Mouse (Mus musculus) liver, embryonic 14.5 days (tissue): ENCODE measurements around the gene Eomes.

ENCODE experiments used
- CTCF ChIP-seq: IDR thresholded peaks from 2 replicates; pipeline ENCODE4 v1.5.1; 2016; ENCODE audit warnings: antibody characterized with exemption, low read depth, control low read depth
- EP300 ChIP-seq: IDR thresholded peaks from 2 replicates; pipeline ENCODE4 v1.6.1; 2016; ENCODE audit warnings: antibody characterized with exemption, low read depth

GRCm38 (mm10) chr9:118478839-118479507 is 961 bp downstream of the Eomes start:
- TF ChIP-seq CTCF (no peak), EP300 (no peak)
